Mouse (Mus musculus): Measurements from ENCODE around the gene Stx5a. TPM values are rescaled to one million over a fixed set of nuclear protein-coding genes. Genes with fewer than 3 reads are reported as not detected.
A peak's percentile ranks its signal among the peaks of the same experiment; 100 is the strongest.

Gene Stx5a
- polyA plus RNA-seq, 1 experiment: 83.9 TPM

- peak within 1 kb of the TSS; percentile 93 for H3K4me3 ChIP-seq (replicated peaks; ENCODE audit: control insufficient read depth, low read depth, low read length)
- 1% methylated on average over 32 of the region's 32 CpGs for WGBS
- peak within 1 kb of the TSS; percentile 42 for H3K27ac ChIP-seq (ENCODE audit: control insufficient read depth, insufficient read depth, low read depth, low read length, poor library complexity)
- no peaks in the 10 kb centered on the region for H3K4me1 ChIP-seq (ENCODE audit: control insufficient read depth, insufficient read depth, low read length)
- TF ChIP-seq CTCF (IDR thresholded peaks at IDR 0.05; ENCODE audit: control insufficient read depth, insufficient read depth, low read length) (no peak), POLR2A (IDR thresholded peaks at IDR 0.05; ENCODE audit: borderline replicate concordance, control insufficient read depth, low read depth, low read length) (peak; percentile 73; the same call in 1 of the 2 replicates)
Observed at GRCm38 (mm10) chr19:8786008-8786781, 45.0 kb downstream of the Stx5a start, which contains the start of gene Taf6l. Taf6l (minus strand) TSS chr19:8786417.

GRCm38 (mm10) chr19:8788521-8788920 is 47.3 kb downstream of the Stx5a start:
- Histone ChIP-seq H3K4me3 (replicated peaks; ENCODE audit: control insufficient read depth, low read depth, low read length) (no peak overlapping the region), H3K27ac (ENCODE audit: control insufficient read depth, insufficient read depth, low read depth, low read length, poor library complexity) (no peak overlapping the region), H3K4me1 (ENCODE audit: control insufficient read depth, insufficient read depth, low read length) (no peaks in the 10 kb centered on the region)
- no peak for TF ChIP-seq CTCF (IDR thresholded peaks at IDR 0.05; ENCODE audit: control insufficient read depth, insufficient read depth, low read length)
- no peak for TF ChIP-seq POLR2A (IDR thresholded peaks at IDR 0.05; ENCODE audit: borderline replicate concordance, control insufficient read depth, low read depth, low read length)
- WGBS: 78% methylated on average over 3 of the region's 3 CpGs

DNA sequence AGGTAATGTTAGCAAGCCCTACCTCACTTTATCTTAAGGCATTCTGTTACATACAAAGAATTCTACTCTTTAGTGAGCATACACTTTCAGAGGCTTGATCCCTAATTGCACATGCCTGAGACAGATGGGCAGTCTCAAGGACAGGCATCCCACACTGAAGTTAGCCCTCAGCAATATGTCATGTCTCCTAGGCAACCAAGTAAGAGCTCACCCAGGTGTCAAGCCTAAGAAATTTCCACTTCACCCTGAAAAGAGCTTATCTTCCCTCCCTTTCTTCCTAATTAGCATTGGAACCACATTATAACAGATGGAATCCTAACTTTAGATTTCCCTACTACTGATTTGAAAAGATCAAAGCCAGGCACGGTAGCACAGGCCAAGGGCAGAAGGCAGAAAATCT is 48.0 kb downstream of the Stx5a start:
- WGBS: 83% methylated on average over 1 of the region's 1 CpGs
- H3K4me1 ChIP-seq (ENCODE audit: control insufficient read depth, insufficient read depth, low read length): no peaks in the 10 kb centered on the region
- no peak overlapping the region for H3K27ac ChIP-seq (ENCODE audit: control insufficient read depth, insufficient read depth, low read depth, low read length, poor library complexity)
- TF ChIP-seq CTCF (IDR thresholded peaks at IDR 0.05; ENCODE audit: control insufficient read depth, insufficient read depth, low read length): no peak
- TF ChIP-seq POLR2A (IDR thresholded peaks at IDR 0.05; ENCODE audit: borderline replicate concordance, control insufficient read depth, low read depth, low read length): no peak
- H3K4me3 ChIP-seq (replicated peaks; ENCODE audit: control insufficient read depth, low read depth, low read length): no peak overlapping the region

DNA sequence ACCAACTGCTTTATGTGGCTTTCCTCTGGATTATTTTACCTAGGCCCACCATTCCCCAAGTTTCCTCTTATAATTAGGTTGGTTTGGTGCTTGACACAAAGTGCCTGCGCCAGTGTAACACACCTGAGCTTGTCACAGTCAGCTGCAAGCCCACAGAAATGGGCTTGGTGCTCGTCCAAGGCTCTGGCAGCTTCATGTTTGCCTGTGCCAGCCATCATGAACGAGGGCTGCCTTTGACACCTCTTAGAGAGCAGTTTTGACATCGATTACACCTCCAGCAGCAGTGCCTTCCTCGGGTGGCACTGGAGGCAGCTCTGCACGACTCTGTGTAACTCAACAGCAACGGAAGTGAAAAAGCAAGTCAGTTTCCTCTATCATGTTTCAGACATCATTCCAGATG is 49.0 kb downstream of the Stx5a start:
- H3K4me3 ChIP-seq (replicated peaks; ENCODE audit: control insufficient read depth, low read depth, low read length): no peak overlapping the region
- no peaks in the 10 kb centered on the region for H3K4me1 ChIP-seq (ENCODE audit: control insufficient read depth, insufficient read depth, low read length)
- H3K27ac ChIP-seq (ENCODE audit: control insufficient read depth, insufficient read depth, low read depth, low read length, poor library complexity): no peak overlapping the region
- no peak for TF ChIP-seq POLR2A (IDR thresholded peaks at IDR 0.05; ENCODE audit: borderline replicate concordance, control insufficient read depth, low read depth, low read length)
- TF ChIP-seq CTCF (IDR thresholded peaks at IDR 0.05; ENCODE audit: control insufficient read depth, insufficient read depth, low read length): no peak
- WGBS: 73% methylated on average over 7 of the region's 7 CpGs

DNA sequence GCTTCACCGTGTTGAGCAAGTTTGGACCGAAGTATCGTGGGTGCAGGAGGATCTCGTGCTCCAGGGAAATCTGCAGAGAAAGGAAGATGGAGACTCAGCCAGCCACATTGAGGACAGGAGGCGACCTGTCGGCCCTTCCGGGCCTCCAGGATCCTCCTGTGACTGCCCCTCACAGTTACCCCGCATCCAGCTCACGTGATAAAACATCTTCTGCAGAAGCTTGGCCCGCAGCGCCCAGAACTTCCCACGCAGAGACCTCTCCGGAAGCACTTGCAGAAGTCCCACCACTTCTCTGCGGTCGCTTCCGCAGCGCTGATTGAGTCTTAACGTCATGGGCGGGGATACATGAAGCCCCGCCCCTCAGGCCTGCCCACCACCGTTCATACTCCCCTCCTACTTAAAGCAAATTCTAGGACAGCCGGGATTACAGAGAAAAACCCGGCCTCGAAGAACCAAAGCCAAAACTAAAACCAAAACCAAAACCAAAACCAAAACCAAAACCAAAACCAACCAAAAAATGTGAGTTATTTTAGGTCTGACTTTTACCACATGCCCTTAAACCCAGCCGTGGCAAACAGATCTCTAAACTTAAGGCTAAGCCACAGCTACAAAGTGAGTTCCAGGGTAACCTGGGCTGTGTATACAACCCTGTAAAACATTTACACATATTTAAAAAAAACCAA is 57.2 kb downstream of the Stx5a start, which contains the start of gene Polr2g:
Gene Polr2g (minus strand): TSS at position 314 of the 683 bp plus-strand sequence.
- peak within 1 kb of the TSS; percentile 45 for H3K27ac ChIP-seq (ENCODE audit: control insufficient read depth, insufficient read depth, low read depth, low read length, poor library complexity)
- peak; percentile 65; the same call in 1 of the 2 replicates for TF ChIP-seq POLR2A (IDR thresholded peaks at IDR 0.05; ENCODE audit: borderline replicate concordance, control insufficient read depth, low read depth, low read length)
- no peak for TF ChIP-seq CTCF (IDR thresholded peaks at IDR 0.05; ENCODE audit: control insufficient read depth, insufficient read depth, low read length)
- WGBS: under 1% methylated on average over 25 of the region's 25 CpGs
- no peaks in the 10 kb centered on the region for H3K4me1 ChIP-seq (ENCODE audit: control insufficient read depth, insufficient read depth, low read length)
- peak within 1 kb of the TSS; percentile 83 for H3K4me3 ChIP-seq (replicated peaks; ENCODE audit: control insufficient read depth, low read depth, low read length)

- Histone ChIP-seq H3K4me1 (ENCODE audit: control insufficient read depth, insufficient read depth, low read length) (0 out of 2 replicates have a peak, but pooled peaks cover under 1% of the 10 kb centered on the region), H3K4me3 (replicated peaks; ENCODE audit: control insufficient read depth, low read depth, low read length) (no peak overlapping the region), H3K27ac (ENCODE audit: control insufficient read depth, insufficient read depth, low read depth, low read length, poor library complexity) (no peak overlapping the region)
- TF ChIP-seq CTCF (IDR thresholded peaks at IDR 0.05; ENCODE audit: control insufficient read depth, insufficient read depth, low read length): no peak
- TF ChIP-seq POLR2A (IDR thresholded peaks at IDR 0.05; ENCODE audit: borderline replicate concordance, control insufficient read depth, low read depth, low read length): no peak
Observed at GRCm38 (mm10) chr19:8798947-8799315, 57.7 kb downstream of the Stx5a start.

DNA sequence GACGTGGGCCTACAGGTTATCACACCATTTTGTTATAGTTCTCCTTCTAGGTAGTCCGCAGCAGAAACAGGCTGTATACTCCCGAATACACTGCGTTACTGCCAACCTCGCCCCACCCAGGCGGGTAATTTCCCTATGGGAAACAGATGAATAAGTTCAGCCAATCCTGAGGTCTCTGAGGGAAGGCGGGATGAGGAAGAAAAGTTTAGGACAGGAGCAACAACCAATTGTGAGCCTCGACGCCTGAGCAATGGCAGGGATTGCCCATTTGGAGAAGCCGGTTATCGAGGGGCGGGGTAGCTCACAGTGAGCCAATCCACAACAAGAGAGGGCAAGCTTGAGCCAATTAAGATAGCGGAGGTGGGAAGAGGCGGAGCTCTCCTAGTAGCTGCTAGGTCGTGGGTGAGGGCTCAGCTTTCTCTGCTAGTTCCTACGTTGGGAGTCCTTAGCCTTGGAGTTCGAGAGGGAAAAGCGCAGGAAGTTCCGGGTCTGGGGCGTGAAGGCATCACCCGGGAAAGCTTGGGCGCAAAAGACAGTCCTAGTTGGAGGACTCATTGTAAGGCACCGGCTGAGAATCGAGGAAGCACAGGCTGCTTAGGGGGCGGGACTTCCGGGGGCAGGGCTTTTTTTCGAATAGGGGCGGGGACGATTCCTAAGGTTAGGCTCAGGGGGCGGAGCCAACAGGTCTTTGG is 61.1 kb downstream of the Stx5a start, which contains the start of gene Zbtb3:
Gene Zbtb3 (plus strand): TSS at position 426 of the 692 bp plus-strand sequence.
- WGBS: 1% methylated on average over 30 of the region's 30 CpGs

More for the DNA sequence above, 61.1 kb downstream of the Stx5a start, which contains the start of gene Zbtb3:
- no peak for TF ChIP-seq POLR2A (IDR thresholded peaks at IDR 0.05; ENCODE audit: borderline replicate concordance, control insufficient read depth, low read depth, low read length)
- TF ChIP-seq CTCF (IDR thresholded peaks at IDR 0.05; ENCODE audit: control insufficient read depth, insufficient read depth, low read length): no peak
- Histone ChIP-seq H3K4me1 (ENCODE audit: control insufficient read depth, insufficient read depth, low read length) (peaks cover 2% of the 10 kb centered on the region; the same call in 1 of the 2 replicates), H3K27ac (ENCODE audit: control insufficient read depth, insufficient read depth, low read depth, low read length, poor library complexity) (peak within 1 kb of the TSS; percentile 39), H3K4me3 (replicated peaks; ENCODE audit: control insufficient read depth, low read depth, low read length) (peak within 1 kb of the TSS; percentile 87)

Measured in bone marrow, adult 2 months (tissue).